Mouse (Mus musculus) stomach, postnatal 0 days (tissue): Measurements from ENCODE around the gene Comt. TPM values are rescaled to one million over a fixed set of nuclear protein-coding genes. Genes with fewer than 3 reads are reported as not detected.

Source experiments
- ATAC-seq: fragments of 200-750 bp; cut with Nextera tagmentation; 2 replicates; pipeline ENCODE4 v1.8.0; 2017; ENCODE audit not compliant: low FRiP score, low TSS enrichment
- DNase-seq: peaks from one replicate; pipeline ENCODE4 v3.0.0-alpha.2; 2016; ENCODE audit warnings: low spot score
- H3K27ac ChIP-seq: fragments of 300-500 bp; sonication (generic); replicated peaks from 2 replicates; pipeline ENCODE4 v1.5.1; 2014; ENCODE audit warnings: mild to moderate bottlenecking, control low read depth
- H3K27me3 ChIP-seq: fragments of 300-500 bp; sonication (generic); 2 replicates; pipeline ENCODE4 v1.6.1; 2014; ENCODE audit warnings: low read length; ENCODE audit not compliant: control insufficient read depth, insufficient read depth
- H3K36me3 ChIP-seq: fragments of 300-500 bp; sonication (generic); 2 replicates; pipeline ENCODE4 v1.6.1; 2014; ENCODE audit warnings: low read length, mixed read lengths; ENCODE audit not compliant: control insufficient read depth, insufficient read depth
- H3K4me1 ChIP-seq: fragments of 300-500 bp; sonication (generic); replicated peaks from 2 replicates; pipeline ENCODE4 v1.6.1; 2014; ENCODE audit warnings: antibody characterized with exemption; ENCODE audit not compliant: control insufficient read depth, insufficient read depth
- H3K4me2 ChIP-seq: fragments of 300-500 bp; sonication (generic); replicated peaks from 2 replicates; pipeline ENCODE4 v1.6.1; 2014; ENCODE audit warnings: low read depth, mild to moderate bottlenecking, control low read depth, moderate library complexity
- H3K4me3 ChIP-seq: fragments of 300-500 bp; sonication (generic); 2 replicates; pipeline ENCODE4 v1.5.1; 2014; ENCODE audit warnings: low read depth, low read length, control low read depth
- H3K9ac ChIP-seq: fragments of 300-500 bp; sonication (generic); 2 replicates; pipeline ENCODE4 v1.6.1; 2014; ENCODE audit warnings: mild to moderate bottlenecking, low read length, control low read depth, mixed read lengths
- H3K9me3 ChIP-seq: fragments of 300-500 bp; sonication (generic); 2 replicates; pipeline ENCODE4 v1.6.1; 2016; ENCODE audit warnings: low read length; ENCODE audit not compliant: control insufficient read depth
- CTCF ChIP-seq: IDR thresholded peaks from 2 replicates; pipeline ENCODE4 v1.5.1; 2016; ENCODE audit warnings: antibody characterized with exemption, low read depth, mild to moderate bottlenecking, moderate library complexity
- EP300 ChIP-seq: optimal IDR thresholded peaks from 2 replicates; pipeline ENCODE3; 2016; ENCODE audit warnings: antibody characterized with exemption
- WGBS: fragments of 180-500 bp; shearing (Covaris S2); extraction: QIAGEN DNeasy Blood & Tissue Kit; methylation state at CpG from one replicate; pipeline ENCODE4 v1.1.7; 2014; 5-methylcytosine and 5-hydroxymethylcytosine counted together
- polyA plus RNA-seq: library from polyadenylated mRNA; unstranded; fragments of >200 nt; fragmentation: Nextera tagmentation; extraction: Ambion mirVana; gene quantifications from 2 replicates; pipeline ENCODE4 v1.2.1, GENCODE M21; 2015

The Comt gene
- polyA plus RNA-seq, 1 experiment from 2014 or later, result 95.1 TPM

- TF ChIP-seq EP300 (no peak), CTCF (no peak)
- DNase-seq, result peak; percentile 31
- H3K4me1 ChIP-seq, result no peaks in the 10 kb centered on the region; the same call in none of the 2 replicates
- WGBS, result 12% methylated on average over 12 of the region's 12 CpGs
- H3K4me2 ChIP-seq, result no peak overlapping the region; the same call in 1 of the 2 replicates
- H3K9me3 ChIP-seq, result no peaks in the 10 kb centered on the region
- ATAC-seq, result peak; percentile 38; the same call in 1 of the 2 replicates
- no peak overlapping the region for H3K27ac ChIP-seq
- H3K36me3 ChIP-seq, result peaks cover 11% of the 10 kb centered on the region; the same call in 1 of the 2 replicates
- no peak overlapping the region for H3K4me3 ChIP-seq
- no peak overlapping the region; the same call in 1 of the 2 replicates for H3K9ac ChIP-seq
- no peaks in the 10 kb centered on the region for H3K27me3 ChIP-seq
Measured at GRCm38 (mm10) chr16:18459335-18459954, 32.8 kb upstream of the Comt start.

GRCm38 (mm10) chr16:18458661-18459060 lies 32.0 kb upstream of the Comt start:
- ATAC-seq (no peak), DNase-seq (no peak)
- H3K27me3 ChIP-seq, result no peaks in the 10 kb centered on the region
- H3K4me1 ChIP-seq, result no peaks in the 10 kb centered on the region; the same call in none of the 2 replicates
- TF ChIP-seq EP300 (no peak), CTCF (no peak)
- no peaks in the 10 kb centered on the region for H3K9me3 ChIP-seq
- H3K4me3 ChIP-seq, result no peak overlapping the region
- peaks cover 11% of the 10 kb centered on the region; the same call in 1 of the 2 replicates for H3K36me3 ChIP-seq
- no peak overlapping the region for H3K27ac ChIP-seq
- no peak overlapping the region for H3K4me2 ChIP-seq
- no peak overlapping the region for H3K9ac ChIP-seq

- Histone ChIP-seq H3K4me1 (no peaks in the 10 kb centered on the region; the same call in none of the 2 replicates), H3K4me2 (no peak overlapping the region), H3K9ac (no peak overlapping the region), H3K27me3 (no peaks in the 10 kb centered on the region), H3K4me3 (no peak overlapping the region), H3K36me3 (peaks cover 10% of the 10 kb centered on the region; the same call in 1 of the 2 replicates), H3K9me3 (no peaks in the 10 kb centered on the region), H3K27ac (no peak overlapping the region)
- ATAC-seq, result no peak
- DNase-seq, result no peak
- 82% methylated on average over 6 of the region's 6 CpGs for WGBS
- no peak for TF ChIP-seq EP300
- no peak for TF ChIP-seq CTCF
Measured at GRCm38 (mm10) chr16:18455407-18455806, 28.8 kb upstream of the Comt start.

GRCm38 (mm10) chr16:18453846-18454245 lies 27.2 kb upstream of the Comt start:
- WGBS, result 60% methylated on average over 5 of the region's 5 CpGs
- H3K27ac ChIP-seq, result no peak overlapping the region
- H3K4me1 ChIP-seq, result no peaks in the 10 kb centered on the region
- no peak overlapping the region for H3K4me2 ChIP-seq
- H3K27me3 ChIP-seq, result no peaks in the 10 kb centered on the region
- peaks cover 10% of the 10 kb centered on the region; the same call in 1 of the 2 replicates for H3K36me3 ChIP-seq
- no peak for TF ChIP-seq CTCF
- TF ChIP-seq EP300, result no peak
- H3K4me3 ChIP-seq, result no peak overlapping the region
- ATAC-seq, result no peak
- H3K9ac ChIP-seq, result no peak overlapping the region
- no peak for DNase-seq
- H3K9me3 ChIP-seq, result no peaks in the 10 kb centered on the region

GRCm38 (mm10) chr16:18452361-18452862 lies 25.8 kb upstream of the Comt start:
- H3K27ac ChIP-seq, result no peak overlapping the region
- ATAC-seq (no peak), DNase-seq (no peak)
- no peak overlapping the region for H3K4me2 ChIP-seq
- no peaks in the 10 kb centered on the region for H3K4me1 ChIP-seq
- no peaks in the 10 kb centered on the region for H3K9me3 ChIP-seq
- H3K4me3 ChIP-seq, result no peak overlapping the region
- WGBS, result 82% methylated on average over 8 of the region's 8 CpGs
- no peak for TF ChIP-seq EP300
- TF ChIP-seq CTCF, result no peak
- no peak overlapping the region for H3K9ac ChIP-seq
- no peaks in the 10 kb centered on the region for H3K27me3 ChIP-seq
- peaks cover 10% of the 10 kb centered on the region; the same call in 1 of the 2 replicates for H3K36me3 ChIP-seq
